Comparison of ENCODE assay signal across 19 mouse cellular contexts in genomic region chr11:10872267-10872666, GRCm38 (mm10).
A peak's percentile ranks its signal among the peaks of the same experiment; 100 is the strongest.
DNase-seq lines count a peak whose midpoint lies in the region; ATAC-seq and TF ChIP-seq lines count a peak whose summit lies in the region.
"Had no signal": no experiment of that assay in that cellular context is flagged by ENCODE, and none has a peak within 500 bp of the region (broad histone marks: within the 10 kb centered on the region; RNA-seq: fewer than 3 reads in every experiment).

No protein-coding gene starts in this region.

- no peak overlapping the region for H3K9ac ChIP-seq in lung, embryonic 14.5 days
- H3K9ac ChIP-seq: embryonic facial prominence, embryonic 12.5 days had no signal

- 43% methylated on average over 2 of the region's 2 CpGs for WGBS in lung, embryonic 14.5 days
- WGBS in lung, adult 2 months, result 38% methylated on average over 2 of the region's 2 CpGs

- no peak overlapping the region for H3K4me2 ChIP-seq in lung, embryonic 14.5 days
- H3K4me2 ChIP-seq: embryonic facial prominence, embryonic 12.5 days had no signal

- H3K4me1 ChIP-seq in lung, embryonic 14.5 days (ENCODE audit: insufficient read depth), result no peaks in the 10 kb centered on the region
- H3K4me1 ChIP-seq in lung, adult 2 months (ENCODE audit: control insufficient read depth, insufficient read depth, low read length), result no peaks in the 10 kb centered on the region
- H3K4me1 ChIP-seq: embryonic facial prominence, embryonic 10.5 days; embryonic facial prominence, embryonic 12.5 days had no signal

- H3K27me3 ChIP-seq in lung, embryonic 14.5 days (ENCODE audit: insufficient read depth, low read length), result no peaks in the 10 kb centered on the region
- H3K27me3 ChIP-seq: embryonic facial prominence, embryonic 12.5 days had no signal

- no peak for TF ChIP-seq POLR2A in lung, adult 2 months (IDR thresholded peaks at IDR 0.05; ENCODE audit: borderline replicate concordance, extremely low read depth, low read depth, low read length)

- no peak for TF ChIP-seq CTCF in lung, embryonic 14.5 days (IDR thresholded peaks at IDR 0.05; ENCODE audit: low read depth)
- no peak for TF ChIP-seq CTCF in lung, adult 2 months (IDR thresholded peaks at IDR 0.05; ENCODE audit: insufficient read depth, low read length)

- no peak for DNase-seq in frontal cortex, adult 2 months (ENCODE audit: extremely low spot score in 1 of 2, low spot score in 1 of 2)
- peak; percentile 1 for DNase-seq in lung, embryonic 14.5 days
- no peak for DNase-seq in lung, adult 2 months
- peak; percentile 15 for DNase-seq in brain, adult 2 months (ENCODE audit: low read depth, low spot score)
- DNase-seq in telencephalon, adult 2 months (ENCODE audit: low read depth, low spot score), result peak; percentile 16
- DNase-seq in cerebellum, postnatal 25 days, result no peak
- DNase-seq: adrenal gland, adult 2 months; adrenal gland, postnatal 14 days; adrenal gland, postnatal 36 days; cerebellum, adult 11 months; cerebellum, adult 18-20 months; cerebellum, adult 8-10 months; cerebellum, adult 9-11 months; cerebellum, postnatal 14 days had no signal

- no peak overlapping the region for H3K27ac ChIP-seq in lung, embryonic 14.5 days (ENCODE audit: low read depth)
- H3K27ac ChIP-seq: embryonic facial prominence, embryonic 10.5 days; embryonic facial prominence, embryonic 12.5 days had no signal

- peak; percentile 91 for ATAC-seq in frontal cortex, adult (ENCODE audit: low TSS enrichment)
- ATAC-seq in lung, embryonic 14.5 days (ENCODE audit: insufficient read depth), result no peak
- ATAC-seq: forebrain, embryonic 14.5 days; forebrain, embryonic 16.5 days had no signal

- H3K36me3 ChIP-seq in lung, embryonic 14.5 days (ENCODE audit: insufficient read depth), result no peaks in the 10 kb centered on the region
- H3K36me3 ChIP-seq: embryonic facial prominence, embryonic 10.5 days; embryonic facial prominence, embryonic 12.5 days had no signal

- H3K9me3 ChIP-seq in lung, embryonic 14.5 days (ENCODE audit: low read depth, low read length), result no peaks in the 10 kb centered on the region
- H3K9me3 ChIP-seq: embryonic facial prominence, embryonic 10.5 days; embryonic facial prominence, embryonic 12.5 days had no signal

- H3K4me3 ChIP-seq in lung, embryonic 14.5 days (ENCODE audit: low read depth, low read length), result no peak overlapping the region
- no peak overlapping the region for H3K4me3 ChIP-seq in lung, adult 2 months (replicated peaks; ENCODE audit: extremely low read depth, low read depth, low read length)
- H3K4me3 ChIP-seq: embryonic facial prominence, embryonic 10.5 days; embryonic facial prominence, embryonic 12.5 days had no signal

Comparison
In these comparisons a context has a peak if more than half of its experiments do, and no peak if none do; other contexts are left out.
1. DNase-seq: peak in lung, embryonic 14.5 days (single experiment), brain, adult 2 months (single experiment) and telencephalon, adult 2 months (single experiment); none in frontal cortex, adult 2 months (0 of 2), lung, adult 2 months (single experiment) and cerebellum, postnatal 25 days (0 of 2).